Mouse (Mus musculus) forebrain, embryonic 11.5 days (tissue): ENCODE measurements at regions not wholly inside any gene's neighbourhood (a gene's known extent, or its start where the extent isn't known, plus 50 kb on each side); places are given as distances from the start of the nearest gene placed in this dataset.

Experiments
- ATAC-seq: fragments of 200-750 bp; cut with Nextera tagmentation; replicated peaks from 2 replicates; pipeline ENCODE4 v1.8.0; 2017; ENCODE audit warnings: moderate TSS enrichment; ENCODE audit not compliant: low FRiP score
- DNase-seq: peaks from one replicate; pipeline ENCODE4 v3.0.0-alpha.2; 2017; ENCODE audit warnings: low spot score
- H3K27ac ChIP-seq: fragments of 300-500 bp; sonication (generic); 2 replicates; pipeline ENCODE4 v1.5.1; 2014; ENCODE audit warnings: low read depth, low read length
- H3K27me3 ChIP-seq: fragments of 300-500 bp; sonication (generic); 2 replicates; pipeline ENCODE4 v1.6.1; 2014; ENCODE audit warnings: mild to moderate bottlenecking, low read length, mixed read lengths; ENCODE audit not compliant: control insufficient read depth, insufficient read depth
- H3K36me3 ChIP-seq: fragments of 300-500 bp; sonication (generic); 2 replicates; pipeline ENCODE4 v1.6.1; 2014; ENCODE audit warnings: mild to moderate bottlenecking, low read length, moderate library complexity, mixed read lengths; ENCODE audit not compliant: control insufficient read depth, insufficient read depth
- H3K4me1 ChIP-seq: fragments of 300-500 bp; sonication (generic); replicated peaks from 2 replicates; pipeline ENCODE4 v1.6.1; 2014; ENCODE audit warnings: low read length, mixed read lengths; ENCODE audit not compliant: control insufficient read depth, insufficient read depth
- H3K4me2 ChIP-seq: fragments of 300-500 bp; sonication (generic); 2 replicates; pipeline ENCODE4 v1.6.1; 2014; ENCODE audit warnings: low read depth, mild to moderate bottlenecking, low read length, moderate library complexity, mixed read lengths; ENCODE audit not compliant: severe bottlenecking
- H3K4me3 ChIP-seq: fragments of 300-500 bp; sonication (generic); 2 replicates; pipeline ENCODE4 v1.5.1; 2014; ENCODE audit warnings: low read depth, low read length
- H3K9ac ChIP-seq: fragments of 300-500 bp; sonication (generic); 2 replicates; pipeline ENCODE4 v1.6.1; 2014; ENCODE audit warnings: low read length
- H3K9me3 ChIP-seq: fragments of 300-500 bp; sonication (generic); 2 replicates; pipeline ENCODE4 v1.6.1; 2016; ENCODE audit warnings: low read length, mixed read lengths; ENCODE audit not compliant: control insufficient read depth
- WGBS: fragments of 180-500 bp; shearing (Covaris S2); extraction: QIAGEN DNeasy Blood & Tissue Kit; methylation state at CpG from one replicate; pipeline ENCODE4 v1.1.7; 2014; 5-methylcytosine and 5-hydroxymethylcytosine counted together

GRCm38 (mm10) chr13:110696549-110696948 lies 301.7 kb downstream of the Plk2 start:
- no peaks in the 10 kb centered on the region for H3K27me3 ChIP-seq
- H3K9ac ChIP-seq = no peak overlapping the region
- H3K9me3 ChIP-seq = no peaks in the 10 kb centered on the region
- H3K4me1 ChIP-seq = no peaks in the 10 kb centered on the region
- ATAC-seq (no peak), DNase-seq (no peak)
- no peak overlapping the region for H3K4me3 ChIP-seq
- H3K36me3 ChIP-seq = no peaks in the 10 kb centered on the region
- no peak overlapping the region for H3K27ac ChIP-seq
- H3K4me2 ChIP-seq = no peak overlapping the region
- WGBS = 77% methylated on average over 5 of the region's 5 CpGs

DNA sequence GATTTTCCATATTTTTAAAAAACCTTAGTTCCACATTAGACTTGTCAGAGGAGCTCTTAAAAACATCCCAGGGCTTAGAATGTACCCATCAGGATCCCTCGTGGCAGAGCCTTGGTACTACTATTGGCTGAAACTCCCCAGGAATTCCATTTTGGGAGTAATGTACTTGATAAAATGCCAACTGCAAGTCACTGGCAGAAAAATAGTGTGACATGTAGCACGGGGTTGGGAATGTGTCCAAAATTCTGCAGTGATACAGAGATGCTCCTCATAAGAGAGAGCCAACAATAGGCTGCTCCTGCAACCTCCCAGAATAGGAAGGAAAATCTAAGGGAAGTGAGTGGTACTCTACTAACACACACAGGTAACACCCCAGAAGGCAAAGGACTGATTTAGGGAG lies 309.4 kb downstream of the Plk2 start:
- no peaks in the 10 kb centered on the region for H3K36me3 ChIP-seq
- H3K27me3 ChIP-seq = no peaks in the 10 kb centered on the region
- no peak overlapping the region for H3K27ac ChIP-seq
- 87% methylated on average over 2 of the region's 2 CpGs for WGBS
- no peak for ATAC-seq
- H3K9ac ChIP-seq = no peak overlapping the region
- no peaks in the 10 kb centered on the region for H3K4me1 ChIP-seq
- no peak overlapping the region for H3K4me3 ChIP-seq
- DNase-seq = no peak
- H3K4me2 ChIP-seq = no peak overlapping the region
- no peaks in the 10 kb centered on the region for H3K9me3 ChIP-seq

DNA sequence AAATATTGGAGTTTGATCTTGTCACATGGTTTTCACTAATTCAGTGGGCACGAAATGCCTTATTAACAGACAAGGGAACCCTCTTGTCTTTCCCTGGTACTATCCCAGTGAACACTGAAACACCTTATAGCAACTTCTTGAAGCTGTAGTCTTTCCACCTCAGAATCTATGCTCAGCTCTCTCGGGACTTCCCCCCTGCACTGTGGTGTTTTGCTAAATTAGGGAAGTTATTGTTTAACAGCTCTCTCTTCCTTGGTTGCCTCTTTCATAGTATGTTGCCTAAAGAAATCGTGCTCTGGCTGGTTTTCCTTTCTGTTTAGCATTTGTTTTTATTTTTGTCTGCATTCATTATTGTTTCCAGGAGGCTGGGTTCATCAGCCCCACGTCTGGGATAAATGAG lies 316.0 kb downstream of the Plk2 start:
- H3K27me3 ChIP-seq = no peaks in the 10 kb centered on the region
- WGBS = 73% methylated on average over 4 of the region's 4 CpGs

DNA sequence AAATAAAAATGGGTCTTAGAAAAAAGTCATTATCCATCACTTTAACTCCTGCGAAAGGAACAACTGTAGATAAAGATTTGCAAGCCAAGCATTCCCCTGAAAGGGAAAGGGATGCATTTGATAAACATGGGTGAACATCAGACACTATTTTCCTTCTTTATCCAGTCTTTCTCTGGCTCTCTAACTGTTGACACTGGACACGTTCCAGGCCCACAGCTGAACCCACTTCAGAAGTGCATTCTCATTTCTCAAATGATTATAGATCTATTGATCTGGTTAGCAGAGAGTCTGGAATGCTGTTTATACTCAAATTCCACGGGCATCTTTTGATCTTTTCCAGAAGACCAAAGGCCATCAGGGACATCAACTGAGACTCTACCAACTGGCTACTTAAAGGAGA lies 317.7 kb downstream of the Plk2 start:
- Histone ChIP-seq H3K27me3 (no peaks in the 10 kb centered on the region), H3K36me3 (no peaks in the 10 kb centered on the region), H3K9ac (no peak overlapping the region), H3K27ac (no peak overlapping the region), H3K9me3 (no peaks in the 10 kb centered on the region), H3K4me2 (no peak overlapping the region), H3K4me1 (no peaks in the 10 kb centered on the region), H3K4me3 (no peak overlapping the region)
- 70% methylated on average over 3 of the region's 3 CpGs for WGBS
- DNase-seq = no peak
- ATAC-seq = no peak

More for the DNA sequence above, 316.0 kb downstream of the Plk2 start:
- DNase-seq (no peak), ATAC-seq (no peak)
- Histone ChIP-seq H3K9ac (no peak overlapping the region), H3K4me2 (no peak overlapping the region), H3K9me3 (no peaks in the 10 kb centered on the region), H3K36me3 (no peaks in the 10 kb centered on the region), H3K4me3 (no peak overlapping the region), H3K27ac (no peak overlapping the region), H3K4me1 (no peaks in the 10 kb centered on the region)

DNA sequence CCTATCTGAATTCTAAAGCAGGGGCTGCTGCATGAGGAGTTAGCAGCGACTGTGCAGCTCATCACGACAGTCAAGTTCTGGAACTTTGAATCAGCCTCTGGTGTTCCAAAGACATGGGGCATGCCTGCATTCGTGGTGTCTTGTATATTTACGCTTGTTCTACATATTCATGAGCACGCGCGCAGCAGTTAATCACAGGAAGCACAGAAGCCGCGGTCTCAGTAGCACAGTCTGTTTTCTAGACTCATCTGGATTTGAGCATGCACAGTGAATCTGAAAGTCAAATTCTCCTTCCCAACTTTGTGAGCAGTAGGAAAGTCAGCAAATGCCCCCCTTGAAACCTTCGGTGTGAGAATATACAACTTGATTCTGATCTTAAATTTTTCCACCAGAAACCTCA lies 327.3 kb downstream of the Plk2 start:
- no peak overlapping the region for H3K4me2 ChIP-seq
- H3K4me3 ChIP-seq = no peak overlapping the region
- H3K9me3 ChIP-seq = no peaks in the 10 kb centered on the region
- no peak overlapping the region for H3K27ac ChIP-seq
- no peak overlapping the region for H3K9ac ChIP-seq
- WGBS = 87% methylated on average over 10 of the region's 10 CpGs
- H3K36me3 ChIP-seq = no peaks in the 10 kb centered on the region
- H3K4me1 ChIP-seq = no peaks in the 10 kb centered on the region
- DNase-seq = no peak
- no peak for ATAC-seq
- H3K27me3 ChIP-seq = no peaks in the 10 kb centered on the region

DNA sequence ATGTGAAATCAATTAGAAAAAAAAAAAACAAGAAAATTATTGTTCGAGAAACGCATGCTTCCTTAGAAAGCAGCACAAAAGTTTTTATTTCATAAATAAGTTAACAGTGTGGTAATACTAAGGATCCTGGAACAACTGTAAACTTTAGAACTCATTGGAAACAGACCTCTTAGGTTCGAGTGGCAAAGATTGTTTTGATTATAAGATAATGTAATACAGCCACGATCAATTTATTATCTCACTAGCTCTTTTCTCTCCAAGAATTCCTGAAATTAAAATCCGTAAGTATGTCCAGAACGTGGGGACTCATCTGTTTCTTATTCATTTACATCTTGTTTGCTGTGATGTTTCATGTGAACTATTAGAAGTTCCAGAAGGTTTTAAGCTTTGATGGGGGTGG lies 327.9 kb downstream of the Plk2 start:
- DNase-seq (no peak), ATAC-seq (no peak)
- no peaks in the 10 kb centered on the region for H3K27me3 ChIP-seq
- H3K9ac ChIP-seq = no peak overlapping the region
- H3K4me3 ChIP-seq = no peak overlapping the region
- no peak overlapping the region for H3K4me2 ChIP-seq
- no peaks in the 10 kb centered on the region for H3K4me1 ChIP-seq
- H3K9me3 ChIP-seq = no peaks in the 10 kb centered on the region
- H3K27ac ChIP-seq = no peak overlapping the region
- H3K36me3 ChIP-seq = no peaks in the 10 kb centered on the region
- 75% methylated on average over 6 of the region's 6 CpGs for WGBS

GRCm38 (mm10) chr13:110724836-110725235 lies 330.0 kb downstream of the Plk2 start:
- H3K4me3 ChIP-seq = no peak overlapping the region
- no peaks in the 10 kb centered on the region for H3K36me3 ChIP-seq
- ATAC-seq = no peak
- WGBS = 77% methylated on average over 2 of the region's 2 CpGs
- H3K4me1 ChIP-seq = no peaks in the 10 kb centered on the region
- H3K9ac ChIP-seq = no peak overlapping the region
- no peak overlapping the region for H3K27ac ChIP-seq
- DNase-seq = no peak
- no peaks in the 10 kb centered on the region for H3K9me3 ChIP-seq
- H3K27me3 ChIP-seq = no peaks in the 10 kb centered on the region
- no peak overlapping the region for H3K4me2 ChIP-seq

DNA sequence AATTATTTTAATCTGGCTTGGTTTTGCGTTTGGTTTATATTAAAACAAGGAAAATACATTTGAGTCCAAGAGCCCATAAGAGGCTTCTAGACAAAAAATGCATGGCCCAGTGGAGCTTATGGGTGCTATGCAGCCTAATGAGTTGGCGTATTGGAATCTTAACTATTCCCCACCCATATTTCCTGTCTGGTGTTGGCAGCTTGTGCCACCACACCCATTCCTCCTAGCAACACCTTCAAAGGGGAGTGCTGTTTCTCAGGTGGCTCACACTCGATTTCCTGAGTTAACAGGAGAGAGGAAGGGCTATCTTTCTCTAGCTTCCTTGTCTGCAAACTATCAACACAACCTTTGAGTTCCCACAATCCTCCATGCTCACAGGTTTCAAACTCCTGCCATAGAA lies 331.0 kb downstream of the Plk2 start:
- Histone ChIP-seq H3K36me3 (no peaks in the 10 kb centered on the region), H3K4me3 (no peak overlapping the region), H3K4me2 (no peak overlapping the region), H3K9ac (no peak overlapping the region), H3K4me1 (no peaks in the 10 kb centered on the region), H3K9me3 (no peaks in the 10 kb centered on the region), H3K27me3 (no peaks in the 10 kb centered on the region), H3K27ac (no peak overlapping the region)
- 82% methylated on average over 3 of the region's 3 CpGs for WGBS
- DNase-seq = no peak
- ATAC-seq = no peak

- H3K27ac ChIP-seq = no peak overlapping the region
- H3K4me2 ChIP-seq = no peak overlapping the region
- H3K27me3 ChIP-seq = no peaks in the 10 kb centered on the region
- no peak overlapping the region for H3K4me3 ChIP-seq
- 81% methylated on average over 5 of the region's 5 CpGs for WGBS
- H3K36me3 ChIP-seq = no peaks in the 10 kb centered on the region
- DNase-seq (no peak), ATAC-seq (no peak)
- no peak overlapping the region for H3K9ac ChIP-seq
- H3K4me1 ChIP-seq = no peaks in the 10 kb centered on the region
- H3K9me3 ChIP-seq = no peaks in the 10 kb centered on the region
Measured at GRCm38 (mm10) chr13:110735511-110735910, 340.7 kb downstream of the Plk2 start.
